Mouse (Mus musculus): ENCODE results near the gene Natd1.

Gene Natd1

GRCm38 (mm10) chr11:60914491-60914890 is at the start of gene Natd1:
Gene Natd1, minus strand, starts transcription at chr11:60914750.
- no peak for DNase-seq (ENCODE audit: low read depth, low spot score)

- no peak for DNase-seq (ENCODE audit: low read depth, low spot score)
Measured at GRCm38 (mm10) chr11:60962709-60963108, 48.2 kb upstream of the Natd1 start.

- no peak for DNase-seq (ENCODE audit: low read depth, low spot score)
Measured at GRCm38 (mm10) chr11:60961176-60961575, 46.6 kb upstream of the Natd1 start.

GRCm38 (mm10) chr11:60958948-60959347 is 44.4 kb upstream of the Natd1 start:
- DNase-seq (ENCODE audit: low read depth, low spot score), result no peak

GRCm38 (mm10) chr11:60955621-60956383 is 41.3 kb upstream of the Natd1 start:
- DNase-seq (ENCODE audit: low read depth, low spot score), result no peak

GRCm38 (mm10) chr11:60954255-60955104 is 39.9 kb upstream of the Natd1 start:
- DNase-seq (ENCODE audit: low read depth, low spot score), result no peak

GRCm38 (mm10) chr11:60953803-60954202 is 39.3 kb upstream of the Natd1 start:
- DNase-seq (ENCODE audit: low read depth, low spot score), result peak; percentile 64

GRCm38 (mm10) chr11:60952986-60953385 is 38.4 kb upstream of the Natd1 start:
- DNase-seq (ENCODE audit: low read depth, low spot score), result no peak

GRCm38 (mm10) chr11:60952362-60952761 is 37.8 kb upstream of the Natd1 start:
- no peak for DNase-seq (ENCODE audit: low read depth, low spot score)

- no peak for DNase-seq (ENCODE audit: low read depth, low spot score)
Measured at GRCm38 (mm10) chr11:60951896-60952295, 37.3 kb upstream of the Natd1 start.

- DNase-seq (ENCODE audit: low read depth, low spot score), result no peak
Measured at GRCm38 (mm10) chr11:60945003-60945402, 30.5 kb upstream of the Natd1 start.

GRCm38 (mm10) chr11:60942263-60943015 is 27.9 kb upstream of the Natd1 start:
- no peak for DNase-seq (ENCODE audit: low read depth, low spot score)

GRCm38 (mm10) chr11:60941370-60941769 is 26.8 kb upstream of the Natd1 start:
- no peak for DNase-seq (ENCODE audit: low read depth, low spot score)

GRCm38 (mm10) chr11:60940501-60940900 is 26.0 kb upstream of the Natd1 start:
- no peak for DNase-seq (ENCODE audit: low read depth, low spot score)

- no peak for DNase-seq (ENCODE audit: low read depth, low spot score)
Measured at GRCm38 (mm10) chr11:60939487-60939886, 24.9 kb upstream of the Natd1 start.

GRCm38 (mm10) chr11:60937611-60938010 is 23.1 kb upstream of the Natd1 start:
- no peak for DNase-seq (ENCODE audit: low read depth, low spot score)

- no peak for DNase-seq (ENCODE audit: low read depth, low spot score)
Measured at GRCm38 (mm10) chr11:60935975-60936373, 21.4 kb upstream of the Natd1 start.

GRCm38 (mm10) chr11:60935326-60935974 is 20.9 kb upstream of the Natd1 start:
- no peak for DNase-seq (ENCODE audit: low read depth, low spot score)

- no peak for DNase-seq (ENCODE audit: low read depth, low spot score)
Measured at GRCm38 (mm10) chr11:60934795-60935194, 20.2 kb upstream of the Natd1 start.

GRCm38 (mm10) chr11:60933178-60933930 is 18.8 kb upstream of the Natd1 start:
- no peak for DNase-seq (ENCODE audit: low read depth, low spot score)

- DNase-seq (ENCODE audit: low read depth, low spot score), result no peak
Measured at GRCm38 (mm10) chr11:60932503-60933020, 18.0 kb upstream of the Natd1 start.

Data from retina, adult 2 months (tissue).